Mouse (Mus musculus) heart, adult 9 months (tissue): ENCODE data around the gene Mug2.
"Not testable (repeated sequence)": the region's sequence is repeated elsewhere in the genome, so short reads cannot be mapped to it uniquely, and the experiment has no call there.

Experiments used
- DNase-seq, 2 experiments: peaks; one replicate each; pipeline ENCODE4 v3.0.0; 2022; ENCODE audit warnings: low spot score in 2 of 2

Gene Mug2

DNA sequence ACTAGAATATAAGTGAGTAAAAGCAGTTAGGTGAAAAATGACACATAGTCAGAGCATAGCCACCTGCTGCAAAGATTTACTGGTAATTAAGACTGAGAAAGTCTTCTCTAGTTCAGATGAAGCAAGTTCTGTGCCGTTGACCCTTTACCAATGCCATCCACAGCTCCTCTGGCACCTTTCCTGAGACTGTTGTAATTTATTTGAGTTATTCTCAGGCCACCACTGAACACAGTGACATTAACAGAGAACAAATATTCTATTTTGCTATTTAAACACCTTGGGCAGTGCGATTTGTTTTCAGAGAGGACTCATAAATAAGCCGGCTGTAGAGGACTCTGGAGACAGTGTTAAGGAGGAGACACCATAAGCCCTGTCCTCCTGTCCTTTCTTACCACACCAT is at the start of gene Mug2:
TSS of gene Mug2 (plus strand) at position 301 of the 400 bp plus-strand sequence.
- DNase-seq: not testable (repeated sequence)

DNA sequence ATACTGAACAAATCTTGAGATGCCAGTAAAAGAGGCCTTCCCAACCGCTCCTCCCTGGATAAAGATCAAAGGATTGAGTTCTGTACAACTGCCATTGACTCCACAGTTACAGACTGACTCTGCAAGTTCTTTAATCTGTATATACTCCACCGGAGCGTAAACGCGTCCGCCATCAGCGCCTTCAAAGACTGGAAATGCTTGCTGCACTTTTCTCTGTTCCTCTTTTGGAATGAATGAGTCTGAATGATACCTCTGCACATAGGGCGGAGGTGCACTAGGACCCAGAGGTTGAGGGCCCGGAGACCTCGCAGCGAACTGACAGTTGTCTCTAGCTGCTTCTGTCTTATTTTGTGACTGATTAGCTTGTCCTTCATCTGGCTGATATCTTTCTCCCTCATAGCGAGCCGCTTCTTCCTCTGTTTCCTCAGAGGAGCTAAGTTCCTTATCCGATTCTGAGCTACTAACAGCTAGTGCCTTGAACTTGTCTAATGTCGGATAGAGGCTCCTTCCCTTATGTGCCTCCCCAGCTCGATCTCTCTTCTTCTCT is 48.7 kb upstream of the Mug2 start:
- DNase-seq: not testable (repeated sequence)

DNA sequence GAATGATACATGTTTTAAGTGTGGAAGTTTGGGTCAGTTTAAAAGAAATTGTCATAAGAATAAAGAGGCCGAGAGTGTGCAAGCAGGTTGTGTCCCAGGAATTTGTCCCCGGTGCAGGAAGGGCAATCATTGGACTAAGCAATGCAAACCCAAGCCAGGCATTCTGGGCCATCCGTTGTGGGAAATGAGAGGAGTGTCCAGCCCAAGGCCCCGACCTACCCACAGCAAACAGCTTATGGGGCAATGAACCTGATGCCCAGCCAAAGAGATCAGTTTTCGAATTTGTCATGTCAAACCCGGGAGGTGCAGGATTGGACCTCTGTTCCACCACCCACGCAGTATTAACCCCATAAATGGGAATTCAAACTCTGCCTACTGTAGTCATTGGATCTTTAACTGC is 30.9 kb upstream of the Mug2 start:
- no peak for DNase-seq

DNA sequence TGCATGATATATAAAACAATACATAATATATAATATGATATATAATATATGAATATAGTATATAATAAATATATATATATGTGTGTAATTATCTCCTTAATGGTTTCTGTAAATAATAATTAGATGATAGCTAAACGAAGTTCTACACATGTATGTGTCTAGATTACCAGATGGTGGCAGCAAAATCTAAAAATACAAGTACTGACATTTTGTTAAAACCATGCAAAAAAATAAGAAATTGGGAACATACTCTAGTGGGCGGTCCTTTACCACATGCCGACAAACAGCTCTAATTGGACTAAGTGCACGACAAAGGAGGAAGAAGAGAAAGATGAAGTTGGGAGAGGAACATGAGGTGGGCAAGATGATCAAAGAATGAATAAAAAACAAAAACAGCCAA is 94.3 kb downstream of the Mug2 start:
- DNase-seq: no peak

DNA sequence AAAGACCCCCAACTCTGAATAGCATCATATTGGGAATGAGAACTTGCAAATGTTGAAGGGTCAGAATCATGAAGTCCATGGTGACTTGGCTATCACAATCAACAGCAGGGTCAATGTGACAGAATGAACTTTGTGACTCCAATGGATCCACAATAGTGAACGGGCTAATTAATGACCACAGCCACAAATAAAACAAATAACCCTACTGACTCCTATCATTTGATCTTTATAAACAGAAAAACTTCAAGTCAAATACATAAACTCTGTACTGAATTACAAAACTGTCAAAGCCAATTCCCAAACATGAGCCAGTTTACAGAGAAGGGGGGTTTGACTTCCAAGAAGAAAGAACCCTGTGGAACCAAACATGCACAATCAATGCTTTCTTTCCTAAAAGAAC is 95.1 kb downstream of the Mug2 start:
- no peak for DNase-seq

DNA sequence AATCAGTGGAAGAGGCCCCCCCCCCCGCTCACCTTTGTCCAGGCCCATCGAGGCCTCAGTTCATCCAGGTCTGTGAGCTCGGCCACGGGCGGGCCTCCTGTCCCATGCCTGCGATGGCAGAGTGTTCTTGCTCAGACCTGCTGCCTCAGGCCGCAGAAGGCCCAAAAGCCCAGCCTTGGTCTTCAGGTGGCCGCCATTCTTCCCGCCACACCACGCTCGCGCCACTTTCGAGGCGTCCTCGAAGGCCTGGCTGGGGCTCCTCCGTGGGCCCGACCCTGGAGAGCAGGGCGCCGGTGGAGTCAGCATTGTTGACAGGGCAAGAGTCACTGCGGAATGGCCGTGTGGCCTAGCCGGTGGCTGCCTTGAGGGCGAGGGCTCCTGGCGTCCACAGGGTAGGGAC is 110.4 kb downstream of the Mug2 start:
- no peak for DNase-seq

DNA sequence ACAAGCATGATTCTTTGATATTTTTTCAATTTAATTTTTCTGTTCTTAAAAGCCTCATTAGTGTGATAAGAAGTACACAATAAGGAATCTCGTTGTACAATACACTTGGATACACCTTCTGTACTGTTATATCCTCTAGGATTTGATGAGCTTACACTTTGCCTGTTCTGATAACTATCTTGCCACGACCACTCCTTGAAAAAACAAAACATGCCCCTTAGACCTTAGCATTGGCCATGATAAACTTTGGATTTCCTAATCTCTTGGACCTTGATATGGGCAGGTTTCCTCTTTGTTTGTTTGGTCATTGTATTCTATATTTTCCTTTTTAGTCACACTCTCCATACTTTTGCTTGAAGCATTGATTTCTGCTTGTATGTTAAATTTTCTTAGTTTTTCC is 123.0 kb downstream of the Mug2 start:
- no peak for DNase-seq
